In genomic region chrX:6832553-6832952, GRCm38 (mm10) we compare ENCODE assay signal across 18 mouse cellular contexts. TPM values are rescaled to one million over a fixed set of nuclear protein-coding genes. Genes with fewer than 3 reads are reported as not detected.
DNase-seq lines count a peak whose midpoint lies in the region; ATAC-seq and TF ChIP-seq lines count a peak whose summit lies in the region.
"Had no signal": no experiment of that assay in that cellular context is flagged by ENCODE, and none has a peak within 500 bp of the region (broad histone marks: within the 10 kb centered on the region; RNA-seq: fewer than 3 reads in every experiment).

No protein-coding gene starts in this region.

- no peak overlapping the region for H3K27ac ChIP-seq in forebrain, postnatal 0 days (ENCODE audit: low read depth, low read length)
- H3K27ac ChIP-seq in forebrain, embryonic 13.5 days, result no peak overlapping the region
- no peak overlapping the region for H3K27ac ChIP-seq in limb, embryonic 11.5 days (replicated peaks; ENCODE audit: low read depth, low read length)
- H3K27ac ChIP-seq in limb, embryonic 10.5 days, result no peak overlapping the region
- H3K27ac ChIP-seq: gastrocnemius, adult 2 months; hindbrain, embryonic 10.5 days; limb, embryonic 13.5 days; lung, embryonic 15.5 days had no signal

- H3K4me1 ChIP-seq in forebrain, postnatal 0 days (ENCODE audit: insufficient read depth), result no peaks in the 10 kb centered on the region
- no peaks in the 10 kb centered on the region for H3K4me1 ChIP-seq in forebrain, embryonic 13.5 days
- H3K4me1 ChIP-seq in limb, embryonic 11.5 days (ENCODE audit: control insufficient read depth, insufficient read depth, low read length), result no peaks in the 10 kb centered on the region
- H3K4me1 ChIP-seq in limb, embryonic 10.5 days, result no peaks in the 10 kb centered on the region
- H3K4me1 ChIP-seq: hindbrain, embryonic 10.5 days; limb, embryonic 13.5 days; lung, embryonic 15.5 days had no signal

- no peaks in the 10 kb centered on the region for H3K9me3 ChIP-seq in forebrain, postnatal 0 days (ENCODE audit: low read length)
- no peaks in the 10 kb centered on the region for H3K9me3 ChIP-seq in forebrain, embryonic 13.5 days (replicated peaks)
- H3K9me3 ChIP-seq in limb, embryonic 11.5 days (ENCODE audit: control insufficient read depth, low read length), result no peaks in the 10 kb centered on the region
- H3K9me3 ChIP-seq in limb, embryonic 10.5 days (replicated peaks), result no peaks in the 10 kb centered on the region
- H3K9me3 ChIP-seq: hindbrain, embryonic 10.5 days; limb, embryonic 13.5 days; lung, embryonic 15.5 days had no signal

- ATAC-seq in forebrain, postnatal 0 days, result no peak
- no peak for ATAC-seq in forebrain, embryonic 13.5 days
- no peak for ATAC-seq in limb, embryonic 11.5 days (ENCODE audit: insufficient number of reproducible peaks, low FRiP score, low TSS enrichment, low read depth)

- TF ChIP-seq CTCF in forebrain, postnatal 0 days (IDR thresholded peaks at IDR 0.05; ENCODE audit: low read depth), result peak; percentile 21; the same call in 1 of the 2 replicates

- no peak for DNase-seq in forebrain, postnatal 0 days
- peak; percentile 22 for DNase-seq in limb, embryonic 11.5 days (ENCODE audit: low spot score)
- no peak for DNase-seq in limb, embryonic 10.5 days (ENCODE audit: low spot score)
- DNase-seq in NIH3T3 (ENCODE audit: low read depth), result peak; percentile 17
- DNase-seq in mesoderm, embryonic 11.5 days (ENCODE audit: low read depth, low spot score), result peak; percentile 9
- DNase-seq in layer of hippocampus, postnatal 10 days (ENCODE audit: low spot score in 2 of 2), result no peak
- DNase-seq in thymus, postnatal 0 days (ENCODE audit: low spot score), result no peak
- DNase-seq: cerebellum, adult 18-20 months; gastrocnemius, adult 2 months; kidney, adult 8-10 months; layer of hippocampus, adult 9-11 months; thymus, adult 2 months had no signal

- 51% methylated on average over 2 of the region's 2 CpGs for WGBS in forebrain, postnatal 0 days
- WGBS in forebrain, embryonic 13.5 days, result 72% methylated on average over 2 of the region's 2 CpGs
- WGBS in limb, embryonic 11.5 days, result 35% methylated on average over 2 of the region's 2 CpGs
- WGBS in limb, embryonic 10.5 days, result 32% methylated on average over 2 of the region's 2 CpGs

- H3K4me2 ChIP-seq in forebrain, postnatal 0 days (ENCODE audit: low read depth), result no peak overlapping the region
- H3K4me2 ChIP-seq in forebrain, embryonic 13.5 days, result no peak overlapping the region
- H3K4me2 ChIP-seq in limb, embryonic 11.5 days (ENCODE audit: low read depth, severe bottlenecking), result no peak overlapping the region
- H3K4me2 ChIP-seq: limb, embryonic 13.5 days; lung, embryonic 15.5 days had no signal

- no peaks in the 10 kb centered on the region for H3K27me3 ChIP-seq in forebrain, postnatal 0 days (ENCODE audit: insufficient read depth, low read length)
- H3K27me3 ChIP-seq in forebrain, embryonic 13.5 days, result no peaks in the 10 kb centered on the region
- no peaks in the 10 kb centered on the region for H3K27me3 ChIP-seq in limb, embryonic 11.5 days (ENCODE audit: control insufficient read depth, insufficient read depth, low read length)
- no peaks in the 10 kb centered on the region for H3K27me3 ChIP-seq in limb, embryonic 10.5 days (ENCODE audit: low read depth, poor library complexity, severe bottlenecking)
- H3K27me3 ChIP-seq: limb, embryonic 13.5 days; lung, embryonic 15.5 days had no signal

- no peaks in the 10 kb centered on the region for H3K36me3 ChIP-seq in forebrain, postnatal 0 days (ENCODE audit: insufficient read depth)
- H3K36me3 ChIP-seq in forebrain, embryonic 13.5 days (ENCODE audit: poor library complexity, severe bottlenecking), result no peaks in the 10 kb centered on the region
- H3K36me3 ChIP-seq in limb, embryonic 11.5 days (ENCODE audit: control insufficient read depth, insufficient read depth, low read length), result no peaks in the 10 kb centered on the region
- no peaks in the 10 kb centered on the region for H3K36me3 ChIP-seq in limb, embryonic 10.5 days
- H3K36me3 ChIP-seq: hindbrain, embryonic 10.5 days; limb, embryonic 13.5 days; lung, embryonic 15.5 days had no signal

- no peak overlapping the region for H3K4me3 ChIP-seq in forebrain, postnatal 0 days (ENCODE audit: low read depth, low read length)
- H3K4me3 ChIP-seq in forebrain, embryonic 13.5 days, result no peak overlapping the region
- no peak overlapping the region for H3K4me3 ChIP-seq in limb, embryonic 11.5 days (ENCODE audit: low read depth, low read length)
- H3K4me3 ChIP-seq in limb, embryonic 10.5 days, result no peak overlapping the region
- H3K4me3 ChIP-seq: gastrocnemius, adult 2 months; hindbrain, embryonic 10.5 days; limb, embryonic 13.5 days; lung, embryonic 15.5 days had no signal

- no peak overlapping the region for H3K9ac ChIP-seq in forebrain, postnatal 0 days
- H3K9ac ChIP-seq in forebrain, embryonic 13.5 days, result no peak overlapping the region
- no peak overlapping the region for H3K9ac ChIP-seq in limb, embryonic 11.5 days (ENCODE audit: low read length)
- H3K9ac ChIP-seq: limb, embryonic 13.5 days; lung, embryonic 15.5 days had no signal

RNA-seq across cellular contexts. Expression of gene Dgkk, which starts 53.4 kb away (rescaled TPM):
- 1.9 and 3.3 TPM in 2 replicates for total RNA-seq in forebrain, postnatal 0 days (2014; rRNA removed)
- 0.53 and 1.4 TPM in 2 replicates for polyA plus RNA-seq in forebrain, postnatal 0 days (2015; fragmentation: Nextera tagmentation; extraction: Ambion mirVana)
- polyA plus RNA-seq in forebrain, embryonic 13.5 days (2015; fragmentation: Nextera tagmentation; extraction: Ambion mirVana), result 0.25 and 0.27 TPM in 2 replicates
- 1.3 and 1.8 TPM in 2 replicates for polyA plus RNA-seq in limb, embryonic 11.5 days (2014; fragmentation: Nextera tagmentation; extraction: Ambion mirVana)
- polyA plus RNA-seq in limb, embryonic 10.5 days (2016; fragmentation: Nextera tagmentation; extraction: Ambion mirVana), result 0.59 and 0.73 TPM in 2 replicates
- total RNA-seq in layer of hippocampus, postnatal 10 days (2021), result 1 to 10 TPM; 1.9 to 3.6 TPM
- 0.03 and 0.05 TPM in 2 replicates for polyA plus RNA-seq in thymus, postnatal 0 days (2015; fragmentation: Nextera tagmentation; extraction: Ambion mirVana)
- total RNA-seq: gastrocnemius, adult 2 months; megakaryocyte-erythroid progenitor cell, adult 5-6 weeks had no signal
- polyA plus RNA-seq: C2C12 had no signal

Comparison
In these comparisons a context has a peak if more than half of its experiments do, and no peak if none do; other contexts are left out.
1. DNase-seq: peak in limb, embryonic 11.5 days (single experiment), NIH3T3 (single experiment) and mesoderm, embryonic 11.5 days (single experiment); none in forebrain, postnatal 0 days (single experiment), limb, embryonic 10.5 days (single experiment), layer of hippocampus, postnatal 10 days (0 of 2) and thymus, postnatal 0 days (single experiment).